Mouse (Mus musculus) lung, postnatal 14 days (tissue): ENCODE results near the gene Art4.

ENCODE experiments used
- DNase-seq: peaks from one replicate; pipeline ENCODE4 v3.0.0; 2021

Gene Art4

DNA sequence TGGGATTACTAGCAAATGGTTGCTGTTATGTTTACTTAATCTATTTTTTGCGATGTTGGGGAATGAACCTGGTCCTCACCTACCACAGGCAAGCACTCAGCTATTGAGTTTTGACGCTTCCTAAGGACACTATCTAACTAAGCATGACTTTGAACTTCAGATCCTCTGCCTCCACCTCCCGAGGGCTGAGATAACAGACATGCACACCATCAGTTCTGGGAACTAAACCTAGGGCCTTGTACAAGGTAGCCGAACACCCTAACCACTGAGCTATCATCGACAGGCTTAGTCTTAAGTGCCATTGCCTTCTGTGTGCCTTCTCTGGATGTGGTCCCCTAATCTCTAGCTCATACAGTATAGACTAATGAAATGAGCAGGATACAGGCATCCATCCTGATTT lies 7.8 kb upstream of the Art4 start:
- no peak for DNase-seq

DNA sequence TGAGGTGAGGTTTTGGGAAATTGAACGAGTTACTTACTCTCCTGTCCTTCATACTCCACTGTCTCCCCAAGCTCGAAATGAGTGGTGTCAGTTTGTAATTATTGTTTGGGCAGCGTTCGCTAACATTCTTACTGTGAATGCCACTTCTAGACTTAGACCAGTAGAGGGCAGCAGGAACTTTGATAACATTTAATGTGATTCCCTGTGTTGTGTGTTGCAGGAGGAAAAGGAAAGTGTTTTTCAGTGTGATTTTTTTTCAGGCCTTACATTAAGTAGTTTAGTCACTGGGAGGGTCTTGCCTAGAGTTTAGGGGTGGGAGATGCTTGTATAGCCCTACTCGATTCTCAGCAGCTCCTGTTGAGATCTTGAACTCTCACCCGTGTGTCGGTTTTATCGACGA lies 3.5 kb upstream of the Art4 start:
- DNase-seq = no peak

DNA sequence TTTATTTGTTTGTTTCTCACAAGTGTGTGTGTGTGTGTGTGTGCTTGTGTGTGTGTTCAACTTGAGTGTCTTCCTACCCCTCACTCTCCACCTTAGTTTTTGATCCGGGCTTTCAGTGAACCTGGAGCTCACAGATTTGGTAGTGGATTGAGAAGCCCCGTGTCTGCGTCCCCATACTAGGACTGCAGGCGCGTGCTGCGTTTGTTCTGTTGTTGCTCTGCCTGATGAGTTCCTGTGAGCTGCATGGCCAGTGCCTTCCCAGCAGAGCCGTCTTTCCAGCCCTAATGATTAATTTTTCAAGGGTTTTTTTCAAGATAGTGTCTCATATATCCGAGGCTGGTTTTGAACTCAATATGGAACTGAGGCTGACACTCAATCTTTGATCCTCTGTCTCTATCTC lies 887 bp upstream of the Art4 start:
- no peak for DNase-seq

DNA sequence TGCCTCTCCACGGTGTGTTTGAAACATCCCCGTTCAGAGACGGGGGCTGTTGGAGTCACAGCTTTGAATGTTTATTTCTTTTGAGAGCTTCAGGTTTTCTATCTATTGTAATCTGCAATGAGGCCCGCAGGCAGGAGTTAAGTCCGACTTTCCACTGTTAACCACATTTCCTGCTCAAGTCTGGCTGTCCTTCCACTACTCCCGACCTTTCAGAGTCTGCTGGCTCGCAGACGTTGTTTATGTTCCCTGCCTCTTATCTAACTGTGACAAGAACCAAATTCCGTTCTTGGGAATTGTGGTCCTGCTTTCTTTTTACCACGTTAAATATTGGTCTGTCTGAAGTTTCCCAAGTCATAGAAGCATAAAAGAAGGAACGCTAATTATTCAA lies 334 bp upstream of the Art4 start:
- peak; percentile 56 for DNase-seq

DNA sequence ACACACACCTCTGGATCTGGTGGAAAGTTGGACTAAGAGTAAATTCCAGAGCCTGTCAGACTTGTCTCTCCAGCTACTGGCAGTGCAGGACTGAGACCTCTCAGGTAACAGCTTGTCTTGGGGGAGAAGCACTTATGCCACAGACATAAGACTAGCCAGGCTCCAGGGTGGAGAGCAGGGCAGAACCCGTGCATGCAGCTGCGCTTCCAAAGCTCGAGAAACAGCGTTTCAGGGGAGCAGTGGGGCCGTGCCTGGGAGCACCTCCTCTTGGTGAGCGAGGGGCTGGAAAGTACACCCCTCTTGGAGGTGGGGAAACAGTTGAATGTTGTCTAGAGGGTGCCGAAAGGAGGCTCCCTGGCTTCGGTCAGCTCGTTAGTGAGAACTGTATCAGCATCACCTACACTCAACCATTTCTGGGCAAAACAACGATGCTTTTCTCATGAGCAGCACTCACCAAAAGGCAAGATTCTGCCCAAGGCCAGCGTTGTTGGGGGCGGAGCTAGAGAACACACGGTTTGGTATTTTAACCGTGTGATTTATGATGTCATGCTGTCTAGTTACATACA lies 1.4 kb downstream of the Art4 start:
- DNase-seq = no peak

DNA sequence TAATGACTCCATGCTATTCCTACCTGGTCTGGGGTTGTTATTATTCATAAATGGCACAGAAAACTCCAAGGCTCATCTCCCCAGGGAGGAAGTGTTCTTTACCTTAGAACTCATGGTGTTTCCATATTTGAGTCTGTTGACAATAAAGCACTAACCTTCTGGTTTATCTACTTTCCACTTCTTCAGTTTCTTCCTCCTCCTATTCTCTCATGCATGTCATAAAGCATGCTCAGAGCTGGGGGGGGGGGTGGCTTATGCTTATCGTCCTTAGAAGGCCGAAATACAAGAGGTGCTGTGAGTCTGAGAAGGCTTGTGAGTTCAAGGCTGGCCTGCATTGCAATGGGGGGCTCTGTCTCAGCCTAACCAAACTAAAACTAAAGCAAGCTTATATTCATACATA lies 2.4 kb downstream of the Art4 start:
- no peak for DNase-seq

DNA sequence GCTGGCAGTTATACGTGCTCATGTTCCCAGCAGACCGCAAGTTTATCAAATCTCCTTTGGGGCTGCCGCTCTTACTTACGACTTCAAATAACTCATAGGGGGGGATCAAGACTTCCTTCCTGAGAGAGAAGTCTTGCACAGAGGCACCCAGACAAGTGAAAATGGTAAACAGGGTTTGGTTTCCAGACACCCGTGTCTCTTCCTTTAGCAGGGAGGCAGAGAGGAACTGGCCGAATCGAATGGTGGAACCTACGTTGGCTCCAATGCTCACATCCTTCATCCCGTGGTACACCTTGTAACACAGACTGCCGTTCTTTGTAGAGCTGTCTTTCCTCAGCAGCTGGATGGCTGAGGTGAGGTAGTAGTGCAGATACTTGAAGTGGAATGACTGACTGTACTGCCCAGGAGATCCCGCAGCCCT lies 3.2 kb downstream of the Art4 start:
- DNase-seq = no peak

DNA sequence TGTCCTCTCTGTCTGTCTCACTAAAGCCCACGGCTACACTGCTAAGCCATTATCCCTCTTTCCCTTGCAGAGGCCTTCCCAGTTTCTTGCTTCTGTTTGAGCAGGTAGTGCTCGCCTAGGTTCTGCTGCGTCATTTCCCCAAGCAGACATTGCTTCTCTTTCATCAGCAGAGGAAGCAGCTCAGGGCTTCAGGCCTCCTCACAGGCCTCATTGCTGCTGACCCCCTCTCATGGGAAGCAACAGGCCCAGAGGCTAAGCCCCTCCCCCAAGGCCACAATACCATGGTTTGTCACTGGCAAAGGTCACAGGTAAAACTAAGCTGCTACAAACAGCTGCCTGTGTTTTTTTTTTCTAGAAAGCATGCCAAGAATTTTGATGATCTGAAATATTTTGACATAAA lies 4.8 kb downstream of the Art4 start:
- no peak for DNase-seq

DNA sequence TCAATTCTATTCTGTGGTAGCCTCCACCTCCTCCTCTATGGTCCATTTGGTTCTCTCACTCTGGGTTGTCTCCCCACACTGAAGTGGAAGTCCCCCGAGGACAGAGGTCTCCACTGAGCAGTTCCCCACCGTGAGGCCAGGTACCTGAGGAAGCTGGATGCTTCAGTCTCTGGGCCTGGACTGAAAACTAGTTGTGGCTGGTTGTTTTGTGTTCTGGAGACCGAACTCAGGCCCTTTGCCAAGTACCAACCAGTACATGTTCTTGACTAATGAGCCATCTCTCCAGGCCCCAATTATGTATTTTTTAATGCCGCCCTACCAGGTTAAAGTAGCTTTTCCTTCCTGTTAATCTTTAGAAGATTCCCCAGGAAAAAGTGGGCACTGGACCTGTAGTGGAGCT lies 5.2 kb downstream of the Art4 start:
- DNase-seq = no peak

DNA sequence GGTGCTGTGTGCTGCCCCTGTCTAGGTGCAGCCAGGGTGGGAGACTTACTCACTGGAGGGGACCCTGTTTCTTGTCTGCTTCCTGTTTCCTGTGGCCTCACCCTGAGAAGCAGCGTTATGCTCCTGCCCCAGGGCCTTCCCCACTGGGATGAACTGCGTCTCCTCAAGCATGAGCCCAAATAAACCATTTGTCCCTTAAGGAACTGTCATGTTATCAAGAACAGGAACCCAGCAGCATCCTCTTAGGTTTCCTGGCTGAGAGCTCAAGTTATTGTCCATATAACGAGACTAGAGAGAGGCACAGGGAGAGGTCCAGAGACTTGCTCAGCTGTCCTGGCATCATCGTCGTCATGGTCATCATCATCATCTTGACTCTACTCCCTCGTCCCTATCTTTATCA lies 7.3 kb downstream of the Art4 start:
- DNase-seq = no peak

DNA sequence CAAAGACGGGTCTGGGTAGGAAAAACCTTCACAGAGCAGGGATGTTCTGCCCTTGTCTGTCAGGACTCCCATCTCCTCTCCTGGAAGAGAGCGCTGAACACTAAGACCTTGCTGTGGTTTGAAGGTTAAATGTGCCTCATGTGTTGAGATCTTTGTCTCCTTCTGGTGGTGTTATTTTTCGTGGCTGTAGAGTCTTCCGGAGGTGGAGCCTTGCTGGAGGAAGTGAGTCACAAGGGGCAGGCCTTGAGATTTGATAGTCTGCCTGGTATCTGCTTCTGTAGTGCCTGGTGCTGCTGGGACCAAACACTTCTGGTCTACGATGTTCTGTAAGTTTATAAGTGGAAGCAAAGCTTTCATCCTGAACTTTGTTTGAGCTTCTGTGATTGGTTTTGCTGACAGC lies 8.6 kb downstream of the Art4 start:
- no peak for DNase-seq

DNA sequence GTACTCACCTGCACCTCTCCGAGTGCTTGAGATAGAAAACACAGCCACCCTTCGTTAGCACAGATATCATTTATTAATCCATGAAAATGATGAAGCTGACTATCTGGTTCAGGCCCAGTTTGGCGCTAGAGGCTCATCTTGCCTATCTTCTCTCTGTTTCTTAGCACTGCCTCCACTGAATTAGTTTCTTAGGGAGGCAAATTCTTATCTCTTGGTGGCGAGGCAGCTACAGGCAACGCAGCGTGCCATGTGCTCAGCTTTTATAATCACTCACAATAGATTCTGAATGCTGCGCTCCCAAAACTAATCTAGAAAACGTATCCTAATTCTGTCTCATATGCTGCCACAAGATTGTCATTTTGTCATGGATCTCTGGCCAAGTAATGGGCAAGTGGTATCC lies 9.1 kb downstream of the Art4 start:
- DNase-seq = no peak

DNA sequence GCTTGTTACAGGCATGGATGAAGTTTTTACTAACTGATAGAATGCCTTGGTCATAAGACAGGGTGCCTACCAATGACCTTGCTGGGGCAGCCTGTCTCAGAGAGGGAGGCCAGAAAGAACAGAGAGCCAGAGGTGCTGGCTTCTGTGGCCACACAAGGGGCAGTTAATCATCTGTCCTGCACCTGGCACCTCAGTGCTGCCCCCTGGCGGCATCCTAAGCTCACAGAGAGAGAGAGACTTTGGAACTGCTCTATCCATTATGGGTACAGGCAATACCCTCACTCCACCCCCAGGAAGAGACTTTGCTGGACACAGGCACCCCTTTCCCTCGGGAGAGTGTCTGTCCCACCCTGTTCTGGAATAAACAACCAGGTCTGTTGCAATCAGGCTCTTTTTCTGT lies 9.7 kb downstream of the Art4 start:
- DNase-seq = peak; percentile 67

DNA sequence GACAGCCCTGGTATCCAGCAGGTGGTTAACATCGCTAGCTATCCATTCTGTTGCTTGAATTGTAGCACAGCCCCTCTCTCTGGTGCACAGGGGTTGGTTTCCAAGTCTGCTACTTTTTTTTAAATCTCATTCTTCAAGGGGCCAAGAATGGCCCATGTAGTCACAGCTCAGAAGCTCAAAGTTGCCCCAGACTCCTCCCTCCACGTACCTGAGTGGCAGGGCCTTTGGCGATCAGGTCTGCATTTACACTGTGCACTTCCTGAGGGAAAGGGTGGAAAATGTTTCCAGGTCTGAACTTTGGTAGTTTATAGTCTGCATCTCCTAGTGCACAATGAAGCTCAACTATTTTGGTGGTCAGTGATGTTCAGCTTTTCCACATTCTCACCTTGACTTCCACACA lies 10.3 kb downstream of the Art4 start:
- DNase-seq = no peak

DNA sequence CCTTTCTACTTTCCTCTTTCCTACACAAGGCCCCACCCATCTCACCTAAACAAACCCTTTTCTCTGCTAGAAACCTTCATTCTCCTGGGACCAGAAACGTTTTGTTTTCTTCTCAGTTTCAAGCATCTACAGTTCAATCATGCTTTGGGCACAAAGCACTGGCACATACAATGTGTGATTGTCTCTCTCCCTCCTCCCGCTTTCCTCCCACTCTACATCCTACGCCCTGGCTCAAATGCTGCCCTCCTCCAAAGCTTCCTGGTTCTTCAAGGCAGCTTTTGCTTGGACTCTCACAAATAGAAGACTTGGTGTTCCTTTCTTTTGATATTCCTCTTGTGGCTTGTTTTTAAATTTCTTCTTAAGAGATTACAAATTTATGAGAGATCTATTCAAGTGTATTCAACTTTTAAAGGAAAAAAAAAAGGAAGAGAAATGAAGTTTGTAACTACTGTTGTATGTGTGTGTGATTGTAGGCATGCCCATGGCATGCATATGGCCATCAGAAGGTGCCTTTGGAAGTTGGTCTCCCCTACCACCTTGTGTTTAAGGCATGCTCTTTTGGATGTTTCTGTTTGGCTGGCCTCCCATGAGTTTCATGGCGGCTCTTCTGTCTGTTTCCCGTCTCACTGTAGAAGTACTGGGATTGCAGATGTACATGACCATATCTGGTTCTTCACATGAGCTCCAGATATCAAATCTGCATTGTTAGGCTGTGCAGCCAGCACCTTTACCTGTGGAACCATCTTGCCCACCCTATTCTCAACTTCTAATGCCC lies 11.6 kb downstream of the Art4 start:
- DNase-seq = no peak

DNA sequence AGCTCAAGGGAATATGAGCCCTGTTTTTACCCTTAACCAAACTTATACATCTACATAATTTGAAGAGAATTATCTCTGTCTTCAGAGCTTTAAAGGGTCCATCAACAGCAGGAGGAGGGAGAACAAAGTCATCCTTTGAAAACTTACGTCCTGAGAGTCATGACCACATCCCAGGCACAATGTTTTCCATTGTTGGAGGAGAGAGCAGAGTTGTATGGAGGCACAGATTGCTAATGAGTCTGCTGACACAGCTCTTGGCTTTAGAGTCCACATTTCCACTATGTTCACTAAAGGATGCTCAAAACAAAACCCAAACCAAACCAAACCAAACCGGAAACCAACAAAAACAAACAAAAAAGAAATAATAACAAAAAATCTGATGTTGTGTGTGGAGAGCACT lies 12.6 kb downstream of the Art4 start:
- no peak for DNase-seq

DNA sequence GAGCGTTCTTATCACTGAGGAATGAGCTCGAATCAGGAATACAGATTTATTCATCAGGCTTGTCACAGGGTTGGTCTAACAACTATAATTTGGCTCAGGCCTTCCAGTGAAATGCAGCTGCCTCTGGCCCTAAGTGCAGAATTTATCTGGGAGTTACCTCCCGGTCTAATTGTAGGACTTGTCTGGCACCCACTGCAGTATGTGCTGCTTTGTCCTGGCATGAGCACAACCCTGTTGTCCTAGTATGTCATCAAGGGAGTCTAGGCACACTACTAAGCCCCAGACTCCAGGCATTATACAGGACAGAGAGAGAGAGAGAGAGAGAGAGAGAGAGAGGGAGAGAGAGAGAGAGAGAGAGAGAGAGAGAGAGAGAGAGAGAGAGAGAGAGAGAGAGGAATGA lies 20.2 kb downstream of the Art4 start:
- DNase-seq = no peak

DNA sequence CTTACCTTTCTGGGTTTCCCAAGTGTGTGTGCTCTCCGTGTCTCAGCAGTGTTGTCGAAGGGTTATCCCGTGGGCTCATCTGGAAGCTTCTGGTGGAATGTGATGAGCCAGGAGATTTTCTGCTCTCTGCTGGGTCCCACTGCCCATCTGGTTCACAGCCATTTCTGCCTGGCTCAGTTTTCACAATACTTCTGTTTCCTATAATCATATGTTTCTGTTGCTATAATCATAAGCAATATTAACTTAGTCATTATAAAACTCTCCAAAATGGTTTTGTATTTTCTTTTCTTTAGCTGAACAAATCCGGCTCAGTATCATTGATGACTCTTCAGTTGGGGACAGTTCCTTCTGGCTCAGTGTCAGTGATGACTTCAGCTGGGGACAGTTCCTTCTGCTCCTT lies 22.2 kb downstream of the Art4 start, which contains the start of gene Smco3:
Smco3 (minus strand) TSS at position 101 of the 400 bp plus-strand sequence.
- DNase-seq = no peak

DNA sequence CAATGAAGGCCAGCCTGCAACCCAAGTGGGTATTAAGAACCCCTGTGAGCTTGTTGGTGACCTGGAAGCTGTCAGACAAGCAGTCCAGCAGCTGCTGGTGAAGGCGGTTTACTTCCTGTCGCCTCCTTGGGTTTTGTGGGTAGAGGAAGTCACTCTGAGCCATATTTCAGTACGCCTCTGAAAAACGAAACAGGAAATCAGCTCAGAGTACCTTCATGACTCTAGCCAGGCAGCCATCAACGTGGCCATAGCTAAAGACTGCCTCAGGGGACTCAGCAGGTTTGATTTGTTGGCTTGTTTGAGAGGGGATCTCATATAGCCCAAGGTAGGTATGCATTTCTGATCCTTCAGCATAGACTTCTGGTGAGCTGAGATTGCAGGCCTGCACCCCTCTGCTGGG lies 25.8 kb downstream of the Art4 start:
- no peak for DNase-seq

DNA sequence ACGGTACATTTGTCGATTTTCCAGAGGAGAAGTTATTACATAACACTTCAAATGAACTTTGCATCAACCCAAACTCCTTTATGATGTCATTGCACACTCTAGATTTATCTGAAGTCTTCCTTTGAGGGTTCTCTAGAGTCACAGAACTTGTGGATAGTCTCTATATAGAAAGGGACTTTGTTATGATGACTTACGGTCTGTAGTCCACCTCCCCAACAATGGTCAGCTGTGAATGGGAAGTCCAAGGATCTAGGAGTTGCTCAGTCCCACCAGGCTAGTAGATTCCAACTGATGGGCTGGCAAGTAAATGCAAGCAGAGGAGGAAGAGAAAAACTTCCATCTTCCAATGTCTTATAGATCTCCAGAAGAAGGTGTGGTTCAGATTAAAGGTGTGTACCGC lies 28.9 kb downstream of the Art4 start:
- DNase-seq = no peak

DNA sequence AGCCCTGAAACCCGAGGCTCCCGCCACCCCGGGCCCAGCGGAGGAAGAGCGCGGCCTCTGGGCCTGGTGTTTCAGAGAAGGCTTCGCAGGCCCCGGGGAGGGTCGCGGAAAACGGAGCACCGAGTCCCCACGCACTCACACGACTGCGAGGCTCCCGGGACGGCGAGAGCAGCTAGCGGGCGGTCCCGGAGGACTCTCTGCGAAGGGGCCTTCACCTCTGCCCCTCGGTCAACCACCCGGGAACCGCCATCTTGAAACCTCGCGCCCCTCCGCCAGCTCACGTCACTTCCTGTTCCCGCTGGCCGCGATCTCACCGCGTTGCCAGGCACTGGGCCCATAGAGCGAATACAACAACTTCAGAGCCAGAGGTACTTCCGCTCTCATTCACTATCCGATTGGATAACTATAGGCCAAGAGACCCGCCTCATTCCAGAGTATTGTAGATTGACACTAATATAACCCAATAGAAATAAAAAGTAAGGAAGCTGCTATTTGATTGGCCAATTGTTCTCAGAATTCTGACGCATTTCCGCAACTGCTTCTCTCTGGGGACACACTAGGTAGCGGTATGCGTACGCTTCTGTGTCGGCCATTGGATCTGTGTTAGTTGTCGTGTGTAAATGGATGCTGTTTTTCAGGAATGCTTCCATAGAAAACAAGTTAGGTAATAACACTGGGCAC lies 29.5 kb downstream of the Art4 start, which contains the start of gene Wbp11:
Wbp11 (minus strand) TSS at position 353 of the 681 bp plus-strand sequence.
- peak; percentile 96 for DNase-seq

DNA sequence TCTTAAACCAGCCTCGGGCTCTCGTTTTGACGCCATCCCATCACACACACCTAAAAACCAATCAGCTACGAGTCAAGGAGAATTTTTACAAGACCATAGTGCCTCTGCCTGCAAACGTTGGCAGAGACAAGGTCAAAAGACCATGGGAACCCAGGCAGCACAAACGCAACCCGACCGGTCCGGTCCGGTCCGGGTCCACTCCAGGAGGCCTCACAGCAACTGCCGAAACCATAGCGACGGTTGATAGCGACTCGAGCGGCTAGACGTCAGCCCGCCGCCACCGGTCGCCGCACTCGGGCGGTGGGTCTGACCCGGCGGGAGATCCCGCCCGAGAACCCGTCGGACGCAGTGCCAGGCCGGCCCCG lies 30.0 kb downstream of the Art4 start, which contains the start of gene BC049715:
BC049715 (plus strand) TSS at position 111 of the 365 bp plus-strand sequence.
- peak; percentile 19 for DNase-seq

DNA sequence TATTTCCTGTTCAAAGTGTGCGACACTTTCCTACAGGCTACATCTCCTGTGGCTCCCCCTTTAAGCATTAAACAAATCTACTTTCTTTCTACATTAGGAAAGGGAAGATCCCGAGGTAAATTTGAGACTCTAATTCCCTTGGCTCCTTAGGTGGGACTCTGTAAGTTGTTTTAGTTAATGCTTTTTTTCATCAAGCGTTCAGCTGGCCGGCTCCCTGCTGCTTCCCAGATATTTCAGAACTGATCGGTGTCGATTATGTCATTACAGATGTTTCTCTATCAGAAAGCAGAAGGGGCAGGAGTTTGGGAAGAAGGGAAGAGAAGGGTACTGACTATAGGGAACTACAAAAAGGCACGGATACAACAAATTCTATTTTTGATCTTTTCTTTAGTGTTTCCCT lies 30.4 kb downstream of the Art4 start:
- DNase-seq = no peak

DNA sequence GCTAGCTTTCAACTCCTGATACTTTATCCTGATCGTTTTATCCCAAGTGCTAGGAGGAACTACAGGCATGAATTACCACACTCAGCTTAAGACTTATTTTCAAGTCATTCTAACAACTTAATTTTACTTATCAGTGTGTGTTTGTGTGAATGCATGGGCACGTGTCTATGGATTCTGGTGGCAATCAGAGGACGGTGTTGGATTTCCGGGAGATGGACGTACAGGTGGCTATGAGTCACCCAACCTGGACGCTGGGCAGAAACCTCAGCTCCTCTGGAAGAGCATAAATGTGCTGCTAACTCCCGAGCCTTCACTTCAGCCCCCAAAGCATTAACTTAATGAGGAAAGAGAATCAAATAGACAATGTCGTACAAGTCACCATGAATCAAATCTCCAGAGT lies 32.5 kb downstream of the Art4 start:
- no peak for DNase-seq
